In genomic region chr1:188653001-188653400, GRCm38 (mm10) we compare ENCODE assay signal across 35 mouse cellular contexts.
"Had no signal": no experiment of that assay in that cellular context is flagged by ENCODE, and none has a peak within 500 bp of the region (broad histone marks: within the 10 kb centered on the region; RNA-seq: fewer than 3 reads in every experiment).

No protein-coding gene starts in this region.

- ATAC-seq: hindbrain, embryonic 16.5 days; hindbrain, postnatal 0 days; inflammation-experienced regulatory T-cells, adult 6 months; intestine, embryonic 15.5 days; intestine, embryonic 16.5 days; intestine, postnatal 0 days had no signal

- H3K9me3 ChIP-seq: heart, embryonic 10.5 days; heart, embryonic 12.5 days; heart, embryonic 13.5 days; heart, embryonic 15.5 days; hindbrain, embryonic 10.5 days; hindbrain, embryonic 12.5 days; hindbrain, embryonic 13.5 days; hindbrain, embryonic 15.5 days; intestine, embryonic 15.5 days; kidney, embryonic 15.5 days had no signal

- H3K36me3 ChIP-seq: heart, embryonic 10.5 days; heart, embryonic 12.5 days; heart, embryonic 13.5 days; heart, embryonic 15.5 days; hindbrain, embryonic 10.5 days; hindbrain, embryonic 12.5 days; hindbrain, embryonic 13.5 days; hindbrain, embryonic 15.5 days; intestine, embryonic 15.5 days; kidney, embryonic 15.5 days had no signal

- H3K4me3 ChIP-seq: heart, embryonic 10.5 days; heart, embryonic 12.5 days; heart, embryonic 13.5 days; heart, embryonic 15.5 days; hindbrain, embryonic 10.5 days; hindbrain, embryonic 12.5 days; hindbrain, embryonic 13.5 days; hindbrain, embryonic 15.5 days; intestine, embryonic 15.5 days; kidney, embryonic 15.5 days; layer of hippocampus, adult 2 months had no signal

- DNase-seq: heart, postnatal 10 days; heart, postnatal 14 days; heart, postnatal 36 days; heart, postnatal 4 days; kidney, adult 11 months; kidney, adult 18-20 months; kidney, adult 2 months; kidney, adult 8-10 months; kidney, adult 9 months; kidney, postnatal 10 days; kidney, postnatal 14 days; kidney, postnatal 25 days; kidney, postnatal 36 days; kidney, postnatal 4 days; layer of hippocampus, adult 9-11 months; layer of hippocampus, postnatal 36 days had no signal

- H3K4me1 ChIP-seq: heart, embryonic 10.5 days; heart, embryonic 12.5 days; heart, embryonic 13.5 days; heart, embryonic 15.5 days; hindbrain, embryonic 12.5 days; hindbrain, embryonic 15.5 days; intestine, embryonic 15.5 days; kidney, embryonic 15.5 days had no signal

- H3K27ac ChIP-seq: heart, embryonic 10.5 days; heart, embryonic 13.5 days; heart, embryonic 15.5 days; hindbrain, embryonic 10.5 days; hindbrain, embryonic 12.5 days; hindbrain, embryonic 13.5 days; hindbrain, embryonic 14.5 days; hindbrain, embryonic 15.5 days; hindbrain, postnatal 0 days; intestine, embryonic 15.5 days; kidney, embryonic 15.5 days; kidney, postnatal 0 days; layer of hippocampus, adult 2 months had no signal

- H3K27me3 ChIP-seq: heart, embryonic 12.5 days; heart, embryonic 13.5 days; heart, embryonic 15.5 days; hindbrain, embryonic 12.5 days; hindbrain, embryonic 13.5 days; hindbrain, embryonic 15.5 days; intestine, embryonic 15.5 days; kidney, embryonic 15.5 days had no signal

- H3K9ac ChIP-seq: heart, embryonic 12.5 days; heart, embryonic 13.5 days; heart, embryonic 15.5 days; hindbrain, embryonic 12.5 days; hindbrain, embryonic 13.5 days; hindbrain, embryonic 14.5 days; hindbrain, embryonic 15.5 days; intestine, embryonic 15.5 days; kidney, embryonic 15.5 days had no signal

- H3K4me2 ChIP-seq: heart, embryonic 11.5 days; heart, embryonic 12.5 days; heart, embryonic 13.5 days; heart, embryonic 15.5 days; hindbrain, embryonic 12.5 days; hindbrain, embryonic 13.5 days; hindbrain, embryonic 14.5 days; hindbrain, embryonic 15.5 days; intestine, embryonic 15.5 days; kidney, embryonic 15.5 days had no signal
